Mouse (Mus musculus): ENCODE results near the gene Camkk2. TPM values are rescaled to one million over a fixed set of nuclear protein-coding genes. Genes with fewer than 3 reads are reported as not detected.
A peak's percentile ranks its signal among the peaks of the same experiment; 100 is the strongest.

Gene Camkk2
- polyA plus RNA-seq, 1 experiment from 2014 or later: 60.3 TPM

DNA sequence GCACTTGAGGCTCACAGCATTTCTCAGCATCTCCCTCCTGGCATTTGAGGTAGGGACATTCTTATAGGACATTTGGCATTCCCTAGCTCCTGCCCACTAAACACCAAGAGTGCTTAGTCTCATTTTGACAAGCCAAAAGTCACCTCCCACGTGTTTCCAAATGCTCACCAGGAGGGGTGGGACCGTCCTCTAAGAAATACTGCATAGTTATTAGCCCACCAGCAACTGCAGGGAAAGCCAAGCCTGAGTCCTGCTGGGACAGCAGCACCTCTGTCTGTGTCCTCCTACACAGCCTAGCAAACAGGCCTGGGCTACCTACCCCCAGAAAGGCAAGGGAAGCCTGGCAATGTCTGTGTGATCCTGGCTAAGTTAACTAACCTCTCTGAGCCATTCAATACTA, 1.9 kb downstream of the Camkk2 start:
- no peak overlapping the region for H3K4me3 ChIP-seq
- no peak overlapping the region for H3K27ac ChIP-seq
- ATAC-seq (ENCODE audit: low FRiP score): no peak
- H3K9ac ChIP-seq: no peak overlapping the region
- no peak overlapping the region for H3K4me2 ChIP-seq
- peaks cover 21% of the 10 kb centered on the region for H3K4me1 ChIP-seq (replicated peaks)
- H3K9me3 ChIP-seq: 0 out of 2 replicates have a peak, but pooled peaks cover 3% of the 10 kb centered on the region
- no peaks in the 10 kb centered on the region for H3K27me3 ChIP-seq
- H3K36me3 ChIP-seq: peaks cover 9% of the 10 kb centered on the region
- WGBS: 55% methylated on average over 2 of the region's 2 CpGs

DNA sequence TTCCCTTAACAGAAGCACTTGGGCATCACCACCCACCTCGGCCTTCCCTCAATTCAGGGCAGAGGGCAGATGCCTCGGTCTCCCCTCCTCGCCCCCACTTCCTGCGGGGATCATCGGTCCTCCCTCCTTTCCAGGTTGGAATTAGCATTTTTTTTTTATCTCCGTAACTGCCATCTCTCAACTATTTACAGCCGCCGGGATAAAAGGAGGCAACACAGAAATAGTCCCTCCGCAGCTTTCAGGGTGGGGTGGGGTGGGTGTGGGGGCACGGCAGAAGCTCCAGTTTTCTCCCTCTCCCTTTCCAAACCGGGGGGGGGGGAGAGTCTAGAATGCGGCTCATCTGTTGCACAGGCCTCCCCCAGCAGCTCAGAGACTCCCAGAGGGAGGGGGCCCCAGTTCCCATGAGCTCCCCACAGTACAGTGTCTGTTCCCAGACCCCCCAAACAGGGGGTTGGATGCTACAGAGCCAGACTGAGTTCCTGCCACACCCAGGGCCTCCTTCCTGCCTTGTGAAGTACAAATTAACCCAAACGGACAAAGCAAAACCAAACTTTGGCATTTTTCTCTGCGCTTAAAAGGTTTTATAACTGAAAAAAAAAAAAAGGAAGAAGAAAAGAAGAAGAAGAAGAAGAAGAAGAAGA, 3.4 kb downstream of the Camkk2 start:
- Histone ChIP-seq H3K4me3 (no peak overlapping the region), H3K9me3 (0 out of 2 replicates have a peak, but pooled peaks cover 3% of the 10 kb centered on the region), H3K4me2 (no peak overlapping the region), H3K9ac (no peak overlapping the region), H3K27ac (no peak overlapping the region), H3K36me3 (peaks cover 10% of the 10 kb centered on the region), H3K4me1 (replicated peaks) (peaks cover 25% of the 10 kb centered on the region), H3K27me3 (no peaks in the 10 kb centered on the region)
- 84% methylated on average over 13 of the region's 14 CpGs for WGBS
- ATAC-seq (ENCODE audit: low FRiP score): no peak

DNA sequence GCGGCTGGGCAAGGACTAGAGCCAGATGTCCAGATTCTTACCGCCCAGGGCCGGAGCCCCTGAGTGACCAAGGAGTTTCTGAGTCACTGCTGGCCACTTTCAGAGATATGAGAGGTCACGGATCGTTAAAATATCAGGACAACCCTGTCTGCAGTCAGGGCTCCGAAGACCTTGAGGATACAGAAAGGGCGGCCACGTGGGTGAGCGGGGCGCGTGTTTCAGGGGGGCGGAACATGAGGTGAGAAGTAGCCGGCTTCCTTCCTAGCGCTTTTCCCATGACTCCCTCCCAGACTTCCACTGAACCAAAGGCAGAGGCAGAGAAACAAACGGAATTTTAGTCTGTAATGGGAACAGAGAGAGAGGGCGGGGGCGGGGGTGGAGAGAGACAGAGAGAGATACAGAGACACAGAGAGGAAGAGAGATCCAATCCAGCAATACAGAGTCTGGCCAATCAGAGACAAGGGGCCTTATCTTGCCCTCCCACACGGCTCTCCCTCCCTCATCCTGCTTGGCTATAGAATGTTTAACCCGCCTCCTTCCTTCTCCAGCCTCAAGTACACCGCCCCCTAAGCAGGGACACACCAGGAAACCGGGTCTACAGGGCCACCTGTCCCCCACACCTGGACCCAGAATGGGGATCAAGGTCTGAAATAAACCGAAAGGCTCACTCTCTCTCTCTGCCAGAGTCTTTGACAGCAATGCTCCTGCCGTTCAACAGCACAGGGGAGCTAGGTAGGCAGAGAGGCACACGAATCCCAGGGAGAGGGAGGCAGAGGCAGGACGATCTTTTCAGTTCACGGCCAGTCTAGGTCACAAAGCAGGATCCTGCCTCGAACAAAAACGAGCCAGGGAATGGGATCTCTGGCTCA, 4.2 kb downstream of the Camkk2 start:
- ATAC-seq (ENCODE audit: low FRiP score): no peak
- H3K36me3 ChIP-seq: peaks cover 11% of the 10 kb centered on the region
- H3K4me2 ChIP-seq: no peak overlapping the region
- peaks cover 33% of the 10 kb centered on the region for H3K4me1 ChIP-seq (replicated peaks)
- WGBS: 82% methylated on average over 28 of the region's 28 CpGs
- no peaks in the 10 kb centered on the region for H3K27me3 ChIP-seq
- no peak overlapping the region for H3K9ac ChIP-seq
- 0 out of 2 replicates have a peak, but pooled peaks cover 3% of the 10 kb centered on the region for H3K9me3 ChIP-seq
- H3K27ac ChIP-seq: no peak overlapping the region
- H3K4me3 ChIP-seq: no peak overlapping the region

DNA sequence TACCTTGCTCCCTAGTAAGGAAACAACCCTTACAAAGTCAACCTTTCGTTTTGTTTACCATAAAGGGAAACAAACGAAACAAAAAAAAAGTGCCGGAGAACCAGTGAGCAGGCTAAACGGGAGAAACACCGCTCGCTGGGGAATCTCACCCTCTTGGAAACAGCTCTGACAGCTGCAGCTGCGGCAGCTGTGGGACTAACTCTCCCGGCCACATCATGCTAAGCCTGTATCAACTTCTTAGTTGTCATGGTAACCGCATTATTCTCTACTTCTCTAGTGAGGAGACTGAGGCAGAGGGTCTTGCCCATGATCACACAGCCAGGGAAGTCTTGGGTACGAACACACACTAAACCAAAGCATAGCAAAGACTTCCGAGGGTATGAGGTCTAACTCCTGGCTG, 5.5 kb downstream of the Camkk2 start:
- Histone ChIP-seq H3K9me3 (0 out of 2 replicates have a peak, but pooled peaks cover 3% of the 10 kb centered on the region), H3K27ac (no peak overlapping the region), H3K4me1 (replicated peaks) (peaks cover 29% of the 10 kb centered on the region), H3K36me3 (peaks cover 17% of the 10 kb centered on the region), H3K27me3 (no peaks in the 10 kb centered on the region), H3K4me3 (no peak overlapping the region), H3K9ac (no peak overlapping the region), H3K4me2 (no peak overlapping the region)
- 87% methylated on average over 11 of the region's 11 CpGs for WGBS
- no peak for ATAC-seq (ENCODE audit: low FRiP score)

DNA sequence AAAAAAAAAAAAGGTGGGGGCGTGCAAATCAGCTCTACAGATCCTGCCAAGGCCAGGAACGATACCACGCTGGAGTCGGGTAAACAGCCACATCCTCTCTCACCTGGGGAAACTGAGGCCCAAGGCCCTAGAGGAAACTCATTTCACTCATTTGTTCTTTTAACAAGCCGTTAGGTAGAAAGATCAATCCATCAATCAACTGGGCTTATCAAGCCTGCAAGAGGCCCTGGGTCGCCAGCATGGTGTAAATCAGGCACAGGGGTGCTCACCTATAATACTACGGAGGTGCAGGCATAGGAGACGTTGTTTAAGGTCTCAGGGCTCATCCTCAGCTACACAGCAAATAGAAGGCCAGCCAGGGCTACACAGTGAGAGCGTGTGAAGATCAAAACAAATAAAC, 7.8 kb downstream of the Camkk2 start:
- no peak overlapping the region for H3K27ac ChIP-seq

DNA sequence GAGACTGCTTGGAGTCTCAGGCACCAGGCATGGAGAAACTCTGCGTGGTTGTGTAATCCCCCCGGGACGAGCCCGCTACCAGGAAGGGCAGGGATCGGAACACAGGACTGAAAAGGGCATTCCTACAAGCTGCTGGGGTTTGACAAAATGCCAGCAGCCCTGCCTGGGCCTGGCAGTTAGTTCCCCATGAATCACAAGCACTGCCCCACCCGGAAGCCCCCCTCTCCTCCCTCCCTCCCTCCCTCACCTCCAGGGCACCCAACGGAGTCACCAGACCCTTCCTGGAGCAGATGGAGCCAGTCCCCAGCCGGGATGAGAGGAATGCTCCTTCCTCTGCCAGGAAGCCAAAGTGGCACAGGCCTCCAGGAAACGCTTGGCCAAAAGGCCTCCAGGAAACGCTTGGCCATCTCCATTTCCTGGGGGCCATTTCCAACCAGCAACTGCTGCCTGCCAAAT, 8.4 kb downstream of the Camkk2 start:
- Histone ChIP-seq H3K4me3 (no peak overlapping the region), H3K27me3 (no peaks in the 10 kb centered on the region), H3K4me2 (no peak overlapping the region), H3K9ac (no peak overlapping the region), H3K36me3 (peaks cover 24% of the 10 kb centered on the region), H3K27ac (peak overlapping the region; percentile 42), H3K4me1 (replicated peaks) (peaks cover 14% of the 10 kb centered on the region), H3K9me3 (no peaks in the 10 kb centered on the region)
- 71% methylated on average over 10 of the region's 10 CpGs for WGBS
- no peak for ATAC-seq (ENCODE audit: low FRiP score)

More for the DNA sequence above, 7.8 kb downstream of the Camkk2 start:
- Histone ChIP-seq H3K4me1 (replicated peaks) (peaks cover 14% of the 10 kb centered on the region), H3K4me3 (no peak overlapping the region), H3K9me3 (0 out of 2 replicates have a peak, but pooled peaks cover 2% of the 10 kb centered on the region), H3K36me3 (peaks cover 24% of the 10 kb centered on the region), H3K4me2 (no peak overlapping the region), H3K9ac (no peak overlapping the region), H3K27me3 (no peaks in the 10 kb centered on the region)
- ATAC-seq (ENCODE audit: low FRiP score): no peak
- WGBS: 92% methylated on average over 9 of the region's 9 CpGs

DNA sequence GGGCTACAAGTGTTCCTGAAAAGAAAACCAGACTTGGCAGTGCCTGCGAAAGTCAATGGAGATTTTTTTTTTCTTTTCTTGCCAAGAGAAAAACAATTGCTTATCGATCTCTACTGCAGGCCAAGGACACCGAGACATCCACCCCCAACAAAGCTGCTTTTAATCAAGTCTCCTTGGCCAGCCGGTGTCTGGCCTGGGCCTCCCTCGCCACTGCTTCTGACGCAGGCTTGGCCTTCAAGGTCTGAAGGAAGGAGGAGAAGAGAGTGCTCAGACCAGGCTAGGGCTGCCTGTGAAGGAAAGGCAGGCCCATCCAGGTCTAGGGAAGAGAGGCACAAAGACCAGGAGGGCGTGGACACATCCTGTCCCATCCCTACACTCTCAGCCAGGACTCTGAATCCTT, 8.9 kb downstream of the Camkk2 start:
- H3K4me3 ChIP-seq: no peak overlapping the region
- WGBS: 78% methylated on average over 7 of the region's 7 CpGs
- ATAC-seq (ENCODE audit: low FRiP score): no peak
- peaks cover 24% of the 10 kb centered on the region for H3K36me3 ChIP-seq
- no peak overlapping the region; the same call in 1 of the 2 replicates for H3K9ac ChIP-seq
- H3K9me3 ChIP-seq: no peaks in the 10 kb centered on the region
- H3K27me3 ChIP-seq: no peaks in the 10 kb centered on the region
- no peak overlapping the region for H3K4me2 ChIP-seq
- peak overlapping the region; percentile 42 for H3K27ac ChIP-seq
- peaks cover 12% of the 10 kb centered on the region for H3K4me1 ChIP-seq (replicated peaks)

DNA sequence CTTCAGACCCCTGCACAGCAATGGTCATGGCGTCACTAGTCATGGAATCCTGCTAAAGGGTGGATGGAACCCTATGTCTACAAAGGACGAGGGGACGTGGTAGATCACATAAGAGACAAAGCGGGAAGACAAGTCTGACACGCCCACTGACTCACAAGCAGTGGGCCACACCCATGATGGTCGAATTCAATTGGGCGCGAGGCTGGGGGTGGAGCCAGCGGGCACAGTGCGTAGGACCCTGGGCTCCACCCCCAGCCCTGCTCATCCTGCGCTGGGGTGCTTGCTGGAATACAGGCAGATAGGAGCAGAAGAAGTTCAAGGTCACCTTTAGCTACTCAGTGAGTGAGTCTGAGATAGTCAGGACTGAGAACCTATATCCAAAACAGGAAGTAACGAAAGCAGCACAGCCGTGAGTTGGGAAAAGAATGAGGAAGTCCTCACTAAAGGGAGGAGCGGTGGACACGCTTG, 10.1 kb downstream of the Camkk2 start:
- no peak overlapping the region for H3K4me3 ChIP-seq
- no peak overlapping the region for H3K9ac ChIP-seq
- H3K27me3 ChIP-seq: no peaks in the 10 kb centered on the region
- peaks cover 25% of the 10 kb centered on the region for H3K36me3 ChIP-seq
- no peak overlapping the region for H3K27ac ChIP-seq
- WGBS: 80% methylated on average over 15 of the region's 15 CpGs
- H3K4me1 ChIP-seq (replicated peaks): peaks cover 12% of the 10 kb centered on the region
- no peak for ATAC-seq (ENCODE audit: low FRiP score)
- no peaks in the 10 kb centered on the region for H3K9me3 ChIP-seq
- no peak overlapping the region for H3K4me2 ChIP-seq

DNA sequence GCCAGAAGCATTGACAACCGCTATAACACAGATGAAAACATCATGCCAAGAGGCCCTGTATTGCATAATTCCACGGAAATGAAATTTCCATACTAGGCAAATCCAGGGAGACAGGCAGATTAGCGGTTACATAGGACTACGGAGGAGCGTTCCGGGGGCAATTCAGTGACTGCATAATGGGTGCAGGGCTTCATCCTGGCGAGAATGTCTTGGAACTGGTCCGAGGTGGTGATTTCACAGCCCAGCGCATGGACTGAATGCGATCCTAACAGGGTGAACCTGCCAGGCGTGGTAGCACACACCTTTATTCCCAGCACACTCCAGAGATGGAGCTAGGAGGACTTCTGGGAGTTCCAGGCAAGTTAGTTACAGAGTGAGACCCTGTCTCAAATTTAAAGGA, 11.9 kb downstream of the Camkk2 start:
- Histone ChIP-seq H3K4me2 (no peak overlapping the region), H3K27ac (no peak overlapping the region), H3K4me3 (no peak overlapping the region), H3K27me3 (no peaks in the 10 kb centered on the region), H3K4me1 (replicated peaks) (peaks cover 12% of the 10 kb centered on the region), H3K9me3 (no peaks in the 10 kb centered on the region), H3K36me3 (peaks cover 31% of the 10 kb centered on the region), H3K9ac (no peak overlapping the region)
- ATAC-seq (ENCODE audit: low FRiP score): no peak
- 92% methylated on average over 11 of the region's 11 CpGs for WGBS

DNA sequence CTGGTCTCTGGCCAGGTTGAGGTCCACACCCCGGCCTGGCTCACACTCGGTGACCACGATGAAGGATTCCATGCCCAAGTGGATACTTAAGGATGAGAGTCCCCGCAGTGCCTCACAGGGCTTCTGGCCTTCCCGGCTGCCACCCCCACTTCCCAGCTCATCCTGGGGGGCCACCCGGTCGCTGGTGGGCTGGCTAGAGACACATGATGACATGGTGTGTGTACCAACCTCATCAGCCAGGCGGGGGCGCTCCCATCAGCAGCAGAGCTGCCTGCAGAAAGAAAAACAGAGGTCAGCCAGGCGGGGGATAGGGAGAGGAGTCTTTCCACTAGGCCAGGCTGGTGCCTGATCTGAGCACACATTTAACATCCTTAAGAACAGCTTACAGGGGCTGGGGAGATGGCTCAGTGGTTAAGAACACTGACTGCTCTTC, 15.2 kb downstream of the Camkk2 start:
- WGBS: 57% methylated on average over 10 of the region's 10 CpGs
- H3K4me2 ChIP-seq: no peak overlapping the region
- no peak overlapping the region for H3K4me3 ChIP-seq
- H3K9me3 ChIP-seq: no peaks in the 10 kb centered on the region
- H3K9ac ChIP-seq: no peak overlapping the region
- H3K4me1 ChIP-seq (replicated peaks): peaks cover 7% of the 10 kb centered on the region; the same call in 1 of the 2 replicates
- H3K27ac ChIP-seq: no peak overlapping the region
- H3K36me3 ChIP-seq: peaks cover 41% of the 10 kb centered on the region
- ATAC-seq (ENCODE audit: low FRiP score): no peak
- no peaks in the 10 kb centered on the region for H3K27me3 ChIP-seq

DNA sequence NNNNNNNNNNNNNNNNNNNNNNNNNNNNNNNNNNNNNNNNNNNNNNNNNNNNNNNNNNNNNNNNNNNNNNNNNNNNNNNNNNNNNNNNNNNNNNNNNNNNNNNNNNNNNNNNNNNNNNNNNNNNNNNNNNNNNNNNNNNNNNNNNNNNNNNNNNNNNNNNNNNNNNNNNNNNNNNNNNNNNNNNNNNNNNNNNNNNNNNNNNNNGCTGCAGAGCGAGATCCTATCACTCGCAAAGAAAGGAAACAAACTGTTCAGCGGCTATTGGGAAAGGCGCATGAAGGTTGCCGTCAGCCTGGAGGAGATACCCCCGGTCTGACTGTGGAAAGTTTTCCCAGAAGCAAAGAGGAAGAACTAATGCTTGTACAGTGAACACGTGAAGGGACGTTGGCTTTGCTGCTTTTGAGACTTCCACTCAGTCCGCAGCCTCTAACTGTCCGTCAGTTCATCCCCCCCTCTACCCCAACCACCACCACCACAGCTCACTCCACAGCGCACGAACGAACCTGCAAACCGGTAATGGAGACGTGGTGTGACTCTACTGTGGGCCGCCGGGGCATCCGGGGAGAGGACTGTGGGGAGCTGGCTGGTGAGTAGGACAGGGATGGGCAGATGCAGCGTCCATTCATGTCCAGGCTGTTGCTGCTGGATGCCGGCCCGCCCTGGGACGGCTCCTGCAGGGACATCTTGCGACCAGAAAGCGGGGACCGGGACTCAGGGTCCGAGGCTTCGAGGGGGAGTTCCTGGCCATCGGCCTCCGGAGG, 15.8 kb downstream of the Camkk2 start:
- ATAC-seq (ENCODE audit: low FRiP score): no peak
- WGBS: 90% methylated on average over 29 of the region's 29 CpGs
- H3K4me1 ChIP-seq (replicated peaks): peaks cover 7% of the 10 kb centered on the region; the same call in 1 of the 2 replicates

DNA sequence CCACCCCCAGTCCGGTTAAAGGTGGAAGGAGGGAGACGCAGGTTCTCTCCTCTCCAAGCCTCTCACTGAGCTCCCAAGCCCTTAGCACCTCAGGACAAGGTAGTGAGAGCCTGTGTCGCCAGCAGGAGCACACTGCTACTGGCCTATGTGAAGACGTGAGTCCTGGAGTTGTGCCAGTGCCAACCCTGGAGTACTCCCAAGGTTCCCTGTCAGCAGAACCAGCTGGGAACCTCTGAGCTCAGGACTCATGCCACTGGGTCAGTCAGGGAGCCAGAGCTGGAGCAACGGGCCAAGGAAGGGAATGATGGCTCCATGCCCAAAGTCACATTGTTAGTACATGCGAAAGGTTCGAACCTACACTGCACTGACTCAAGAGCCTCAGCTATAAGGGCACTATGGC, 22.5 kb downstream of the Camkk2 start:
- peaks cover 75% of the 10 kb centered on the region for H3K36me3 ChIP-seq
- no peak overlapping the region for H3K4me3 ChIP-seq
- H3K4me1 ChIP-seq (replicated peaks): peaks cover 7% of the 10 kb centered on the region; the same call in 1 of the 2 replicates
- H3K27me3 ChIP-seq: no peaks in the 10 kb centered on the region
- no peak overlapping the region for H3K9ac ChIP-seq
- H3K4me2 ChIP-seq: no peak overlapping the region
- 90% methylated on average over 7 of the region's 7 CpGs for WGBS
- H3K27ac ChIP-seq: no peak overlapping the region
- no peaks in the 10 kb centered on the region for H3K9me3 ChIP-seq
- no peak for ATAC-seq (ENCODE audit: low FRiP score)

More for the DNA sequence above, 15.8 kb downstream of the Camkk2 start:
- H3K27ac ChIP-seq: no peak overlapping the region
- H3K4me3 ChIP-seq: no peak overlapping the region
- H3K36me3 ChIP-seq: peaks cover 47% of the 10 kb centered on the region
- no peak overlapping the region for H3K4me2 ChIP-seq
- H3K9ac ChIP-seq: no peak overlapping the region
- no peaks in the 10 kb centered on the region for H3K9me3 ChIP-seq
- no peaks in the 10 kb centered on the region for H3K27me3 ChIP-seq
